Mouse (Mus musculus) stomach, embryonic 15.5 days (tissue): ENCODE data around the gene Nes. TPM values are rescaled to one million over a fixed set of nuclear protein-coding genes. Genes with fewer than 3 reads are reported as not detected.

Experiments used
- ATAC-seq: fragments of 200-750 bp; cut with Nextera tagmentation; 2 replicates; pipeline ENCODE4 v1.8.0; 2017; ENCODE audit warnings: low read depth, moderate number of reproducible peaks, moderate TSS enrichment; ENCODE audit not compliant: insufficient read depth, low FRiP score
- H3K27ac ChIP-seq: fragments of 300-500 bp; sonication (generic); 2 replicates; pipeline ENCODE4 v1.5.1; 2015; ENCODE audit warnings: mild to moderate bottlenecking, inconsistent platforms
- H3K27me3 ChIP-seq: fragments of 300-500 bp; sonication (generic); replicated peaks from 2 replicates; pipeline ENCODE4 v1.6.1; 2015; ENCODE audit warnings: inconsistent platforms
- H3K36me3 ChIP-seq: fragments of 300-500 bp; sonication (generic); 2 replicates; pipeline ENCODE4 v1.6.1; 2015; ENCODE audit warnings: inconsistent platforms
- H3K4me1 ChIP-seq: fragments of 300-500 bp; sonication (generic); 2 replicates; pipeline ENCODE4 v1.6.1; 2015; ENCODE audit warnings: inconsistent platforms
- H3K4me2 ChIP-seq: fragments of 300-500 bp; sonication (generic); 2 replicates; pipeline ENCODE4 v1.6.1; 2015; ENCODE audit warnings: mild to moderate bottlenecking, inconsistent platforms
- H3K4me3 ChIP-seq: fragments of 300-500 bp; sonication (generic); replicated peaks from 2 replicates; pipeline ENCODE4 v1.5.1; 2015; ENCODE audit warnings: inconsistent platforms
- H3K9ac ChIP-seq: fragments of 300-500 bp; sonication (generic); 2 replicates; pipeline ENCODE4 v1.6.1; 2015; ENCODE audit warnings: inconsistent platforms
- H3K9me3 ChIP-seq: fragments of 300-500 bp; sonication (generic); 2 replicates; pipeline ENCODE4 v1.6.1; 2016; ENCODE audit warnings: inconsistent platforms
- WGBS: fragments of 180-500 bp; shearing (Covaris S2); methylation state at CpG from one replicate; pipeline ENCODE4 v1.1.7; 2015; 5-methylcytosine and 5-hydroxymethylcytosine counted together
- polyA plus RNA-seq: library from polyadenylated mRNA; unstranded; fragments of >200 nt; fragmentation: Nextera tagmentation; extraction: Ambion mirVana; gene quantifications from 2 replicates; pipeline ENCODE4 v1.2.1, GENCODE M21; 2015

Gene Nes
- polyA plus RNA-seq, 1 experiment from 2014 or later, result 18.6 TPM

- H3K4me2 ChIP-seq, result no peak overlapping the region
- H3K4me3 ChIP-seq, result no peak overlapping the region
- no peak overlapping the region for H3K9ac ChIP-seq
- H3K27ac ChIP-seq, result no peak overlapping the region
- H3K36me3 ChIP-seq, result peaks cover 34% of the 10 kb centered on the region
- peaks cover 12% of the 10 kb centered on the region; the same call in 1 of the 2 replicates for H3K27me3 ChIP-seq
- ATAC-seq, result no peak
- 78% methylated on average over 7 of the region's 7 CpGs for WGBS
- H3K9me3 ChIP-seq, result no peaks in the 10 kb centered on the region
- peaks cover 25% of the 10 kb centered on the region for H3K4me1 ChIP-seq
Measured at GRCm38 (mm10) chr3:87943586-87943985, 27.3 kb upstream of the Nes start.

GRCm38 (mm10) chr3:87944838-87945600, 25.9 kb upstream of the Nes start:
- Histone ChIP-seq H3K9me3 (no peaks in the 10 kb centered on the region), H3K9ac (no peak overlapping the region), H3K4me1 (peaks cover 39% of the 10 kb centered on the region), H3K36me3 (peaks cover 20% of the 10 kb centered on the region), H3K4me3 (no peak overlapping the region), H3K4me2 (no peak overlapping the region), H3K27me3 (peaks cover 18% of the 10 kb centered on the region), H3K27ac (no peak overlapping the region)
- ATAC-seq, result peak; percentile 51; the same call in 1 of the 2 replicates
- 32% methylated on average over 4 of the region's 4 CpGs for WGBS

GRCm38 (mm10) chr3:87945781-87946540, 24.9 kb upstream of the Nes start:
- WGBS, result 37% methylated on average over 12 of the region's 12 CpGs
- H3K27me3 ChIP-seq, result peaks cover 23% of the 10 kb centered on the region
- no peak for ATAC-seq
- no peak overlapping the region for H3K4me2 ChIP-seq
- no peak overlapping the region for H3K27ac ChIP-seq
- H3K36me3 ChIP-seq, result peaks cover 15% of the 10 kb centered on the region
- no peak overlapping the region for H3K9ac ChIP-seq
- peaks cover 44% of the 10 kb centered on the region for H3K4me1 ChIP-seq
- H3K4me3 ChIP-seq, result no peak overlapping the region
- no peaks in the 10 kb centered on the region for H3K9me3 ChIP-seq

- Histone ChIP-seq H3K4me2 (0 out of 2 replicates have a peak overlapping the region, but pooled peaks have one; percentile 63), H3K36me3 (peaks cover 10% of the 10 kb centered on the region), H3K4me1 (peaks cover 44% of the 10 kb centered on the region), H3K27ac (no peak overlapping the region), H3K4me3 (no peak overlapping the region), H3K27me3 (peaks cover 23% of the 10 kb centered on the region), H3K9me3 (no peaks in the 10 kb centered on the region), H3K9ac (no peak overlapping the region)
- 36% methylated on average over 1 of the region's 1 CpGs for WGBS
- no peak for ATAC-seq
Measured at GRCm38 (mm10) chr3:87946541-87946860, 24.4 kb upstream of the Nes start.

- Histone ChIP-seq H3K27ac (no peak overlapping the region), H3K4me2 (peak overlapping the region; percentile 63), H3K9ac (no peak overlapping the region), H3K36me3 (peaks cover 3% of the 10 kb centered on the region; the same call in 1 of the 2 replicates), H3K27me3 (peaks cover 23% of the 10 kb centered on the region), H3K4me1 (peaks cover 44% of the 10 kb centered on the region), H3K9me3 (no peaks in the 10 kb centered on the region), H3K4me3 (peak overlapping the region; percentile 29)
- WGBS, result 7% methylated on average over 26 of the region's 26 CpGs
- ATAC-seq, result no peak
Measured at GRCm38 (mm10) chr3:87947056-87947810, 23.6 kb upstream of the Nes start.

- Histone ChIP-seq H3K36me3 (no peaks in the 10 kb centered on the region), H3K27ac (no peak overlapping the region), H3K27me3 (peaks cover 23% of the 10 kb centered on the region), H3K4me1 (peaks cover 48% of the 10 kb centered on the region), H3K4me3 (peak overlapping the region; percentile 29), H3K9me3 (no peaks in the 10 kb centered on the region), H3K4me2 (peak overlapping the region; percentile 63), H3K9ac (no peak overlapping the region)
- ATAC-seq, result no peak
- WGBS, result 1% methylated on average over 16 of the region's 17 CpGs
Measured at GRCm38 (mm10) chr3:87947811-87948199, 23.1 kb upstream of the Nes start.

GRCm38 (mm10) chr3:87948378-87949265, 22.3 kb upstream of the Nes start, which contains the start of gene Crabp2:
Gene Crabp2 (plus strand): TSS chr3:87948666.
- peaks cover 50% of the 10 kb centered on the region for H3K4me1 ChIP-seq

GRCm38 (mm10) chr3:87949266-87949954, 21.5 kb upstream of the Nes start:
- H3K4me3 ChIP-seq, result peak overlapping the region; percentile 29
- H3K4me2 ChIP-seq, result peak overlapping the region; percentile 63
- WGBS, result 21% methylated on average over 16 of the region's 16 CpGs
- H3K36me3 ChIP-seq, result no peaks in the 10 kb centered on the region
- H3K27me3 ChIP-seq, result peaks cover 23% of the 10 kb centered on the region
- no peak for ATAC-seq
- peaks cover 50% of the 10 kb centered on the region for H3K4me1 ChIP-seq
- no peaks in the 10 kb centered on the region for H3K9me3 ChIP-seq
- no peak overlapping the region for H3K9ac ChIP-seq
- no peak overlapping the region for H3K27ac ChIP-seq

More at GRCm38 (mm10) chr3:87948378-87949265, 22.3 kb upstream of the Nes start, which contains the start of gene Crabp2:
- Histone ChIP-seq H3K36me3 (no peaks in the 10 kb centered on the region), H3K9ac (no peak within 1 kb of the TSS), H3K4me3 (peak within 1 kb of the TSS; percentile 29), H3K27me3 (peaks cover 23% of the 10 kb centered on the region), H3K27ac (no peak within 1 kb of the TSS), H3K4me2 (peak within 1 kb of the TSS; percentile 63), H3K9me3 (no peaks in the 10 kb centered on the region)
- 6% methylated on average over 35 of the region's 35 CpGs for WGBS
- ATAC-seq, result no peak

- no peaks in the 10 kb centered on the region for H3K36me3 ChIP-seq
- H3K4me2 ChIP-seq, result peak overlapping the region; percentile 21
- no peaks in the 10 kb centered on the region for H3K9me3 ChIP-seq
- 22% methylated on average over 13 of the region's 13 CpGs for WGBS
- H3K27ac ChIP-seq, result no peak overlapping the region
- H3K4me1 ChIP-seq, result peaks cover 49% of the 10 kb centered on the region
- 0 out of 2 replicates have a peak overlapping the region, but pooled peaks have one; percentile 1 for H3K4me3 ChIP-seq
- H3K27me3 ChIP-seq, result peaks cover 23% of the 10 kb centered on the region
- no peak overlapping the region for H3K9ac ChIP-seq
- no peak for ATAC-seq
Measured at GRCm38 (mm10) chr3:87949955-87950515, 20.8 kb upstream of the Nes start.

GRCm38 (mm10) chr3:87951946-87952345, 18.9 kb upstream of the Nes start:
- no peaks in the 10 kb centered on the region for H3K36me3 ChIP-seq
- 24% methylated on average over 12 of the region's 12 CpGs for WGBS
- peak overlapping the region; percentile 26 for H3K4me3 ChIP-seq
- peak overlapping the region; percentile 49 for H3K4me2 ChIP-seq
- H3K27ac ChIP-seq, result 0 out of 2 replicates have a peak overlapping the region, but pooled peaks have one; percentile 44
- H3K9ac ChIP-seq, result no peak overlapping the region
- no peaks in the 10 kb centered on the region for H3K9me3 ChIP-seq
- H3K4me1 ChIP-seq, result peaks cover 41% of the 10 kb centered on the region
- ATAC-seq, result no peak
- peaks cover 20% of the 10 kb centered on the region for H3K27me3 ChIP-seq
